Mouse (Mus musculus): ENCODE results near the gene Rab19. TPM values are rescaled to one million over a fixed set of nuclear protein-coding genes. Genes with fewer than 3 reads are reported as not detected.
"Not testable (repeated sequence)": the region's sequence is repeated elsewhere in the genome, so short reads cannot be mapped to it uniquely, and the experiment has no call there.

The Rab19 gene
- polyA plus RNA-seq, 1 experiment from 2014 or later: 0.54 TPM

GRCm38 (mm10) chr6:39362684-39363083, 18.3 kb upstream of the Rab19 start:
- no peaks in the 10 kb centered on the region for H3K9me3 ChIP-seq
- no peak overlapping the region for H3K27ac ChIP-seq
- H3K4me1 ChIP-seq: no peaks in the 10 kb centered on the region
- H3K36me3 ChIP-seq: peaks cover 65% of the 10 kb centered on the region
- DNase-seq (ENCODE audit: low spot score): no peak
- H3K27me3 ChIP-seq (ENCODE audit: insufficient read depth, poor library complexity, severe bottlenecking): no peaks in the 10 kb centered on the region
- H3K4me3 ChIP-seq: no peak overlapping the region
- WGBS: 94% methylated on average over 2 of the region's 2 CpGs

DNA sequence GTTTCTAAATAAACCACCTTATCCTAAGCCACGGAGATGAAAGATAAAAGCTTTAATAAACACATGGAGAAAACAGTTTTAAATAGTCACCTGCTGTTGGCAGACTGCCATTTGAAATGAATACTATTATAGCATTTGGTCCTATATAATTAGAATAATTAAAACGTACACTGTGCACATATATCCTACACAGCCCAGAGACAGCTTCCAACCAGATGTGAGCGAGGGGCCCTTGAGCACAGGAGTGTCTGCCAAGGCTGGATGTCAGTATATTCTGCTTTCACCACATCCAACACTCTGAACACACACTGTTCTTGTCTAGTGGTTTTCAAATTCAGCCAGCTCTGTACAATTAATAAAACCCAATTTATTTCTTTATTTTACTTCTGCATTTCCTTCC, 11.3 kb upstream of the Rab19 start:
- Histone ChIP-seq H3K9me3 (no peaks in the 10 kb centered on the region), H3K36me3 (peaks cover 34% of the 10 kb centered on the region), H3K4me3 (no peak overlapping the region), H3K27me3 (ENCODE audit: insufficient read depth, poor library complexity, severe bottlenecking) (no peaks in the 10 kb centered on the region), H3K27ac (no peak overlapping the region), H3K4me1 (no peaks in the 10 kb centered on the region; the same call in 1 of the 2 replicates)
- DNase-seq (ENCODE audit: low spot score): no peak
- 92% methylated on average over 3 of the region's 3 CpGs for WGBS

DNA sequence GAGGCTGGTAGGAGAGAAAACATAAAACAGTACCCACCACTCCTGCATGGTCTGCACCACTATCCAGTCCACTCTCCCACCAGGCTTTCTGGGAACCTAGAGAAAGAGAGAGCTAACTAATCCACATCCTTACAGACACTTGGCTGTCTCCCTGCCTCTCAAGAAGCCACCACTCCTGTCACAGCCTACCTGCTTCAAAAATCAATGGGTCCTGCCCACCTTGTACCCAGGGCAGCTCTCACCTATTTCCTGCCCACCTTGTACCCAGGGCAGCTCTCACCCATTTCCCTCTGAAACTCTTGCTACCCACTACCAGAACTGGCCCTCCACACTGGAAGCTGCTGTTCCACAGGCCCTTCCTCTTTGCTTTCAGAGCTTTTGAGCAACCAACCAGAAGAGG, 8.9 kb upstream of the Rab19 start:
- Histone ChIP-seq H3K27me3 (ENCODE audit: insufficient read depth, poor library complexity, severe bottlenecking) (no peaks in the 10 kb centered on the region), H3K27ac (no peak overlapping the region), H3K9me3 (no peaks in the 10 kb centered on the region), H3K4me1 (peaks cover 9% of the 10 kb centered on the region), H3K4me3 (no peak overlapping the region), H3K36me3 (peaks cover 24% of the 10 kb centered on the region)
- DNase-seq (ENCODE audit: low spot score): no peak

- WGBS: 42% methylated on average over 7 of the region's 7 CpGs
- DNase-seq (ENCODE audit: low spot score): no peak
- H3K27ac ChIP-seq: peak overlapping the region; percentile 31; the same call in 1 of the 2 replicates
These were observed 8.2 kb upstream of the Rab19 start for GRCm38 (mm10) chr6:39372727-39373126.

GRCm38 (mm10) chr6:39373301-39373955, 7.5 kb upstream of the Rab19 start:
- Histone ChIP-seq H3K9me3 (no peaks in the 10 kb centered on the region), H3K36me3 (peaks cover 15% of the 10 kb centered on the region), H3K4me3 (no peak overlapping the region), H3K27ac (no peak overlapping the region), H3K4me1 (peaks cover 9% of the 10 kb centered on the region), H3K27me3 (ENCODE audit: insufficient read depth, poor library complexity, severe bottlenecking) (no peaks in the 10 kb centered on the region)
- no peak for DNase-seq (ENCODE audit: low spot score)
- WGBS: 79% methylated on average over 4 of the region's 4 CpGs

More at GRCm38 (mm10) chr6:39372727-39373126, 8.2 kb upstream of the Rab19 start:
- Histone ChIP-seq H3K4me3 (no peak overlapping the region), H3K27me3 (ENCODE audit: insufficient read depth, poor library complexity, severe bottlenecking) (no peaks in the 10 kb centered on the region), H3K9me3 (no peaks in the 10 kb centered on the region), H3K36me3 (peaks cover 17% of the 10 kb centered on the region), H3K4me1 (peaks cover 9% of the 10 kb centered on the region)

DNA sequence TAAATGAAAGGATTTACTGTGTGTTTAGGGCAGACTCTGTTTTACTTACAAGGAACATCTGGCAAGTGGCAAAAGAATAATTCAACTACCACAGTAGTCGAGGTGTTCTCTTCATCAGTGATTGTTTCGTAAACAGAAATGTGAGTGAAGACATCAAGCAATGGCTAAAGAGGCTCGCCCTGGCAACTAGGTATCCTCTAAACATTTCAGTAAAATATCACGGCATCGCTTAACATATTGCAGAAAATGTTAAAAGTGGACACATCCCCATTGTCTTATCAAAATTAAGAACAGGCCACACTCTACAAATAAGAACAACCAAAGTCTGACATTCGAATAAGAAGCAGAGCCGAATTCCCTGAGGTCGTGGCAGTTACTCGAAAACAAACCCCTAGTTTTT, 4.2 kb upstream of the Rab19 start:
- peak overlapping the region; percentile 97 for H3K4me3 ChIP-seq
- peaks cover 6% of the 10 kb centered on the region; the same call in 1 of the 2 replicates for H3K27me3 ChIP-seq (ENCODE audit: insufficient read depth, poor library complexity, severe bottlenecking)
- no peaks in the 10 kb centered on the region for H3K9me3 ChIP-seq
- peaks cover 14% of the 10 kb centered on the region for H3K36me3 ChIP-seq
- no peak for DNase-seq (ENCODE audit: low spot score)
- WGBS: 23% methylated on average over 9 of the region's 9 CpGs
- H3K27ac ChIP-seq: peak overlapping the region; percentile 94
- H3K4me1 ChIP-seq: peaks cover 9% of the 10 kb centered on the region

DNA sequence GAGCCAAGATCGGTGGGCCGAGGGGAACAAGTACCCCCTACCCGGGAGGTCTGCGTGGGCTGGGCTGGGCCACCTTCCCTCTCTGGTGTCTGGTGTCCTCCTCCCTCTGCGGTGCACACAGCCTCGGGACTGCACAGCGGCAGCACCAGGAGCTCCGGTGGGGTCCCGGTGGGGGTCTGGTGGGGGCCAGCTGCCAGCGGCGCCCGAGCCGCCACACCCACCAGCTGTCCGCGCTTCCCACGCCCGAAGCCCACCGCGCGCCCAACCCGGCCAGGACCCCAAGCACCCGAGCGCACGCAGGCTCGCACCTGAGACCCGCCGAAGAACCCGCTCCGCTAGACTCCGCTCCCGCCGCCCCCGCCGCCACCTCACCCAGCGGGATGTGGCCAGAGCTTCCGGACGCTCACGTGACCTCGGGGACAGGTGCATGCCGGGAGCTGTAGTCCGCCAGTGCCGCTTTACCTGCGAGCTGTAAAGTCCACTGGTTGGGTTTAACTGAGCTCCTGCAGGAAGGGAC, 3.6 kb upstream of the Rab19 start, which contains the start of gene Slc37a3:
Slc37a3 (minus strand) TSS at position 365 of the 517 bp plus-strand sequence.
- Histone ChIP-seq H3K9me3 (no peaks in the 10 kb centered on the region), H3K27ac (peak within 1 kb of the TSS; percentile 94), H3K27me3 (ENCODE audit: insufficient read depth, poor library complexity, severe bottlenecking) (peaks cover 6% of the 10 kb centered on the region; the same call in 1 of the 2 replicates), H3K4me3 (peak within 1 kb of the TSS; percentile 97), H3K4me1 (peaks cover 9% of the 10 kb centered on the region), H3K36me3 (peaks cover 14% of the 10 kb centered on the region)
- peak; percentile 95 for DNase-seq (ENCODE audit: low spot score)
- under 1% methylated on average over 43 of the region's 43 CpGs for WGBS

- H3K9me3 ChIP-seq; H3K4me1 ChIP-seq; H3K27me3 ChIP-seq (ENCODE audit: insufficient read depth, poor library complexity, severe bottlenecking); H3K27ac ChIP-seq; DNase-seq (ENCODE audit: low spot score); H3K4me3 ChIP-seq: not testable (repeated sequence)
- H3K36me3 ChIP-seq: peaks cover 14% of the 10 kb centered on the region
- WGBS: 74% methylated on average over 13 of the region's 13 CpGs
These were observed 2.7 kb upstream of the Rab19 start for GRCm38 (mm10) chr6:39378161-39378835.

- WGBS: 53% methylated on average over 4 of the region's 4 CpGs
- no peaks in the 10 kb centered on the region for H3K9me3 ChIP-seq
- DNase-seq (ENCODE audit: low spot score): no peak
These were observed 1.8 kb upstream of the Rab19 start for GRCm38 (mm10) chr6:39379224-39379623.

GRCm38 (mm10) chr6:39379749-39380148, 1.2 kb upstream of the Rab19 start:
- H3K4me1 ChIP-seq: peaks cover 9% of the 10 kb centered on the region
- peaks cover 3% of the 10 kb centered on the region for H3K36me3 ChIP-seq
- DNase-seq (ENCODE audit: low spot score): no peak
- H3K9me3 ChIP-seq: no peaks in the 10 kb centered on the region
- 64% methylated on average over 8 of the region's 8 CpGs for WGBS
- peaks cover 6% of the 10 kb centered on the region; the same call in 1 of the 2 replicates for H3K27me3 ChIP-seq (ENCODE audit: insufficient read depth, poor library complexity, severe bottlenecking)
- no peak overlapping the region for H3K4me3 ChIP-seq
- no peak overlapping the region for H3K27ac ChIP-seq

More at GRCm38 (mm10) chr6:39379224-39379623, 1.8 kb upstream of the Rab19 start:
- Histone ChIP-seq H3K4me1 (peaks cover 9% of the 10 kb centered on the region), H3K27me3 (ENCODE audit: insufficient read depth, poor library complexity, severe bottlenecking) (peaks cover 6% of the 10 kb centered on the region; the same call in 1 of the 2 replicates), H3K36me3 (peaks cover 8% of the 10 kb centered on the region), H3K4me3 (no peak overlapping the region), H3K27ac (no peak overlapping the region)

- Histone ChIP-seq H3K4me3 (no peak overlapping the region), H3K9me3 (no peaks in the 10 kb centered on the region), H3K4me1 (peaks cover 9% of the 10 kb centered on the region), H3K27me3 (ENCODE audit: insufficient read depth, poor library complexity, severe bottlenecking) (peaks cover 6% of the 10 kb centered on the region; the same call in 1 of the 2 replicates), H3K36me3 (no peaks in the 10 kb centered on the region), H3K27ac (no peak overlapping the region)
- DNase-seq (ENCODE audit: low spot score): no peak
- 88% methylated on average over 3 of the region's 3 CpGs for WGBS
These were observed 699 bp upstream of the Rab19 start for GRCm38 (mm10) chr6:39380276-39380675.

DNA sequence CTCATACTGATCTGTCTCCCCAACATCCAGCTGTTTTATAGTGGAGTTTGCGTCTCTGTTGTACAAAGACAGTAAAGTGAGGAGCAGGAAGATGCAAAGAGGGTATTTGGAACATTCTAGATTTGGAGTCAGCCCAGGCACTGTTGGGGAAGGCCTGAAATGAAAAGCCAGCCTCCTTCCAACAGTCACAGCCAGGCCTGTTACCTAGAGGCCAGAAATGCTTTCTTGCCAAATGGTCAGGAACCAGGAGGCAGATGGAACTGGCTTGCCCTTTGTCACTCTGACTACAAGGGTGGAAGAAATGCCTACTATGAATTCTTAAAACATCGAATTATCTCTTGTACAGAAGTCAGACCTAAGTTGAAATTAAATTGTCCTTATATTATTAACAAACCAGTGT, 9.0 kb downstream of the Rab19 start:
- Histone ChIP-seq H3K4me1 (no peaks in the 10 kb centered on the region), H3K27me3 (ENCODE audit: insufficient read depth, poor library complexity, severe bottlenecking) (no peaks in the 10 kb centered on the region), H3K27ac (no peak overlapping the region), H3K4me3 (no peak overlapping the region), H3K9me3 (no peaks in the 10 kb centered on the region), H3K36me3 (no peaks in the 10 kb centered on the region)
- no peak for DNase-seq (ENCODE audit: low spot score)
- WGBS: 78% methylated on average over 2 of the region's 2 CpGs

DNA sequence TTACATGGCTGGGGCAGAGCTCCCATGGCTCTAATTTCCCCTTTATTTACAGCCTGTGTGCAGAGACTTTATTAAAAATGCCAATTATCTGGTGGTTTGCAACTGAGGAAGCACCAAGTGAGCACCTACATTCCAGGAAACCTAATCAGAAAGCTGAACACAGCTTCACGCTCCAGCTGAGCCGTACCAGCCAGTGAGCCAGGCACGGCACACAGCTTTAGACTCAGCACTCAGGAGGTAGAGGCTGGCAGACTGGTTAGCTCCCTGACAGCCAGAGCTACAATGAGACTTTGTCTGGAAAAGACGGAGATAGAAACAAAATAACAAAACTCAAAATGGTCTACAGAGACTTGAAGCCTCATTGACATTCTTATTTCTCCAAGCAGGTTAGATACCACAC, 14.5 kb downstream of the Rab19 start:
- Histone ChIP-seq H3K4me1 (no peaks in the 10 kb centered on the region), H3K27ac (no peak overlapping the region), H3K27me3 (ENCODE audit: insufficient read depth, poor library complexity, severe bottlenecking) (no peaks in the 10 kb centered on the region), H3K9me3 (no peaks in the 10 kb centered on the region), H3K36me3 (peaks cover 11% of the 10 kb centered on the region; the same call in 1 of the 2 replicates), H3K4me3 (no peak overlapping the region)
- 83% methylated on average over 4 of the region's 4 CpGs for WGBS
- no peak for DNase-seq (ENCODE audit: low spot score)
